Mouse (Mus musculus): Measurements from ENCODE around the gene Tnip2. TPM values are rescaled to one million over a fixed set of nuclear protein-coding genes. Genes with fewer than 3 reads are reported as not detected.

Tnip2 gene
- total RNA-seq, 2 experiments from 2014 or later: 1.3 to 3.4 TPM

- ATAC-seq (replicated peaks; ENCODE audit: low FRiP score, poor library complexity, severe bottlenecking): peak; percentile 93
Measured at GRCm38 (mm10) chr5:34525663-34526476, 12.1 kb upstream of the Tnip2 start, which contains the start of gene Sh3bp2. Gene Sh3bp2 (plus strand): TSS chr5:34525838.

DNA sequence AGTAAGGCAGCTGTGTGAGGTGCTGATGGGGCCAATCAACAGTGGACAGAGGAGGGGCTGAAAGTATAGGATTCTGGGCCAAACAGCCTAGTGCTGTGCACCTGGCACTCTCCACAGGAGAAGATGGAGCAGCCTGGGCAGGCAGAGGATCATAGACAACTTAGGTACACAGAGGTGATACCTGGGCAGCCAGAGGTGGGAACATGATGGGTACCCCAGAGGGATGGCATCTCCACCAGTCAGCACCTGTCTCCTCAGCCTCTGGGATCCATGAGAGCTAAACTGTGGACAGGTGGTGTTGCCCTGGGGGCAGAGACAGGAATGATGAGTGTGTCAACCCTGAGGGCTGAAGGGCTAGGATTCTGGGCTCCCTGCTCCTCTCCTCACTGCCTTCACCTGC lies 10.7 kb upstream of the Tnip2 start:
- ATAC-seq (replicated peaks; ENCODE audit: low FRiP score, poor library complexity, severe bottlenecking): no peak

GRCm38 (mm10) chr5:34523958-34524485 lies 10.2 kb upstream of the Tnip2 start:
- ATAC-seq (replicated peaks; ENCODE audit: low FRiP score, poor library complexity, severe bottlenecking): no peak

DNA sequence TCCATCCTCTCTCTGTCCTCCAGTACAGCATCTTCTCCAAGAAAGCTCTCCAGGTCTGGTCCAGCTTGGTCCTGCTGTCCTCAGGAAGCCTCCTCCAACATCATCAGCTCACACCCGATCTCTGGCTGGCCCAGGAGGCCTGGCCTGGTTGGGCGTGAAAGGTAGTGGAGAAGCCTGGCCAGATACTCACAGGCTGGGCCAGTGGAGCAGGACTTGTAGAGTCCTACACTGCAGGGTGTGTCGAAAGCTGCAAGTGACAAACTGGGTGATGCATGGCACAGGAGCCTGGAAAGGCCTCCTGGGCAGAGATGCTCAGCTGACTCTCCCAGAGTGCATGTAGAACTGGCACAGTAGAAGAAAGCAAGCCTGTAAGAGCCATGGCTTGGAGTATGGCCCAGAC lies 7.5 kb upstream of the Tnip2 start:
- ATAC-seq (replicated peaks; ENCODE audit: low FRiP score, poor library complexity, severe bottlenecking): no peak

DNA sequence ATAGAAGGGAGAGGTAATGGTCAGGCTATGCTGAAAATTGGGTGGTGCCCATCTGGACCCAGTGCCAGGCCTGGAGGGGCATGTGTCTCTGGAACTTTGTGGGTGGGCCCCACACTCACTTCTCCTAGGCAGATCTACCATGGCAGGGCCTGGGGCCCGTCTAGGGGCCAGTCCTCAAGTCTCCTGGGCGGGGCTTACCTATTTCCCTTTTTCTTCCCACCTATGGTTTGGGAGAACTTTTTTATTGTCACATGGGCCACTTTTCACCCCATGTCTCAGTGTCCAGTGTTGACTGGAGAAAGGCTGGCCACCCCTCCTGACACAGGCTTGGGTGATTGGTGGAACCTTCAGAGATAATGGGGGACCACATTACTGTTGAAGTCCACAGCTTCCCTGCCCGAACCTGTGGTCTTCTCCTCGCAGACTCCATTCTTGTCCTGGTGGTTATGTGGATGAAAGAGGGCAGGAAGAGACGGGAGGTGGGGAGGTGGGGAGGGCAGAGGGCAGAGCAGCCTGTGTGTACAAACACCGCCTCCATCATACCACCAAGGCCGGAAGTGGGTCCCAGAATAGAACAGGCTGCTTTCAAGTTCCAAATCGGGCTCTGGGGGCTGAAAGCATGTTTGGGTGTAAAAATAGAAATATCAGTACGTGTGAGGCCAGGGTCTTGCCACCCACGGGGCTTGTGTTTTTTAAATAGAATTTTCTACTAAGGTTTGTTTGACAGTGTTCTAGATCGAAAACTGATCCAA lies 6.8 kb upstream of the Tnip2 start:
- no peak for ATAC-seq (replicated peaks; ENCODE audit: low FRiP score, poor library complexity, severe bottlenecking)

DNA sequence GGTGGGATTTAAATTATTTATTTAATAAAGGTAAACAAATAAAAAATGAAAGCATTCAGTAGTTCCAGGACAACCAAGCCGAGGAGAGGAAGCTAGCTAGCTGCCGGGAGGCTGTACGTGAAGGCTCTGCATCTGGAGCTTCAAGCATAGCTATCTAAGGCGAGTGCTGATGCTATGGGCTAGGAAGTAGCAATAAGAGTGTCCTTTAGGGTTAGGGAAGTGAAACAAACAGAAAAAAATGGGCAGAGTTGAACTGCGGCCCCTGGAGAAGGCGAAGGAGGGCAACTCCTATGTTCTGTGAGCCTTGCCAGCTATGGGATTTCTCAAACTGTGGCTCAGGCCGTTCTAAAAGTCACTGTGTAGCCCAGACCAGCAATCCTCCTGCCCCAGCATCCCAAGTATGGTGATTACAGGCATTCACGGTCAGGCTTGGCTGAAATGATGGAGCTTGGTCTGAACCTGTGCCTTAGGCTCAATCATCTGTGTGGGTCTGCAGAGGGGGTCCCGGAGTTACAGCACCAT lies 5.7 kb upstream of the Tnip2 start:
- no peak for ATAC-seq (replicated peaks; ENCODE audit: low FRiP score, poor library complexity, severe bottlenecking)

GRCm38 (mm10) chr5:34517913-34518312 lies 4.1 kb upstream of the Tnip2 start:
- ATAC-seq (replicated peaks; ENCODE audit: low FRiP score, poor library complexity, severe bottlenecking): peak; percentile 58

GRCm38 (mm10) chr5:34515096-34515495 lies 1.3 kb upstream of the Tnip2 start:
- no peak for ATAC-seq (replicated peaks; ENCODE audit: low FRiP score, poor library complexity, severe bottlenecking)

- no peak for ATAC-seq (replicated peaks; ENCODE audit: low FRiP score, poor library complexity, severe bottlenecking)
Measured at GRCm38 (mm10) chr5:34514218-34514566, 401 bp upstream of the Tnip2 start.

DNA sequence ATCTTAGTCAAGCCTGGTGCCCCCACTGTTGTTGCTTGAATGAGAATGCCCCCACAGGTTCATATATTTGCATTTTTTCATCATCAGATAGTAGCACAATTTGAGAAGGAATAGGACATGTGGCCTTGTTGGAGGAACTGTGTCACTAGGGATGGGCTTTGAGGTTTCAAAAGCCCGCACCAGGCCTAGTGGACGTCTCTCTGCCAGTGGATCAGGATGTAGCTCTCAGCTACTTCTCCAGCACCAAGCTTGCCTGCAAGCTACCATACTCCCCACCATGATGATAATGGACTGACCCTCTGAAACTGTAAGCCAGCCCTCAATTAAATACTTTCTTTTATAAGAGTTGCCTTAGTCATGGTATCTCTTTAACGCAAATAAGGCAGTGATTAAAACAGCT lies 1.3 kb downstream of the Tnip2 start:
- ATAC-seq (replicated peaks; ENCODE audit: low FRiP score, poor library complexity, severe bottlenecking): no peak

DNA sequence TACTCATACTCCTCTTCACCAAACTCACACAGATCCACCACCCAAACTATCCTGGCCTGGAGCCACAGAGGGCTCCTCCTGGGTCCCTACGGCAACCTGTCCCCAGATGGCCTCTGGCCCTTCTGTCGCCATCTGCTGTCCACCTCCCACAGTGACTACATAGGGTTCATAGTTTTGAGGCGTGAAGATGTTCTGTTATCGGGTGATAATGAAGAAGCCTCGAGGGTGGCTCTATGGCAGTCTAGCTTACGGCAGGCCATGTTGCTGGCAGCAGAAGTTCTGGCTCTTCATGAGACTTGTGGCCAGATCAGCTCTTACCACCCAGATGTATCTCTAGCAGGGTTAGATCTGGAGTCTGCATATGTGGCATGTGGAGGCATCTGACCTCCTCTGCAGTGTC lies 11.0 kb downstream of the Tnip2 start:
- peak; percentile 25 for ATAC-seq (replicated peaks; ENCODE audit: low FRiP score, poor library complexity, severe bottlenecking)

GRCm38 (mm10) chr5:34502411-34502810 lies 11.4 kb downstream of the Tnip2 start:
- peak; percentile 33; the same call in 1 of the 2 replicates for ATAC-seq (replicated peaks; ENCODE audit: low FRiP score, poor library complexity, severe bottlenecking)

- ATAC-seq (replicated peaks; ENCODE audit: low FRiP score, poor library complexity, severe bottlenecking): no peak
Measured at GRCm38 (mm10) chr5:34501588-34501987, 12.2 kb downstream of the Tnip2 start.

DNA sequence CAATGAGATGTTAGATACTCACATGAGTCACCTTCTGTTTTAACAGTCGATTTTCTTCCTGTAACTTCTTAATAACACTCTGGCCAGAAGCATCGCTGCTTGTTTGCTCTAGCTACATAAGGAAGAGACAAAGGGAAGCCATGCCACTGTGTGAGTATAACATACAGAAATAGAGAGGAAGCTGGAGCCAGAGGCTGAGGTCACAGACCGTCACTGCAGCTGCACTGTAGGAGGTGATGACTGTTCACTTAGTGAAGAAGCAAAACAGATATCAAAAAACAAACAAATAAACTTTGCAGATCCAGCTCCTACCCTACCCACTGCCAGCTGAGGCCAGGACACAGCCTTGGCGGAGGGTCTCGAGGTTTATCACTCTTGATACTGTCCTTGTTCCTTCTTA lies 12.9 kb downstream of the Tnip2 start:
- ATAC-seq (replicated peaks; ENCODE audit: low FRiP score, poor library complexity, severe bottlenecking): no peak

GRCm38 (mm10) chr5:34496745-34497144 lies 17.0 kb downstream of the Tnip2 start:
- no peak for ATAC-seq (replicated peaks; ENCODE audit: low FRiP score, poor library complexity, severe bottlenecking)

- ATAC-seq (replicated peaks; ENCODE audit: low FRiP score, poor library complexity, severe bottlenecking): no peak
Measured at GRCm38 (mm10) chr5:34489418-34489787, 24.4 kb downstream of the Tnip2 start.

- no peak for ATAC-seq (replicated peaks; ENCODE audit: low FRiP score, poor library complexity, severe bottlenecking)
Measured at GRCm38 (mm10) chr5:34488741-34489417, 24.9 kb downstream of the Tnip2 start.

GRCm38 (mm10) chr5:34487320-34488090 lies 26.3 kb downstream of the Tnip2 start:
- no peak for ATAC-seq (replicated peaks; ENCODE audit: low FRiP score, poor library complexity, severe bottlenecking)

DNA sequence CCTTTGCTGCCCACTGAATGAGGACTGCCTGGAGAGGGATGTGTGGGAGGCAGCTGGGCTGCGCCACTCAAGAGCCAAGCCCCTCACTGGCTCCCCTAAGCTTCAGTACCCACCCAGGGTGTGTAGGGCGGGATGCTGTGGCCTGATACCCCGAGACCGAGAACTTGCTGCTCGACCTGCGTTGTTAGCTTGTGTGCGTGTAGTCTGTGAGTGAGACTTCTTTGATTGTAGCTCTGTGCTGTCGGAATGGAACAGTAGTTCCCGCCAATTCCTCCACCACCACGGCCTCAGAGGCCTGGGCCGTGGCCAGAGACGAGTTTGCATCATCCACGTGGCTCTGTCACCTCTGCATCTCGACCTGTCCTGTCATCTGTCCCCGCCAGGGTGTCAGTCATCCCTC lies 28.1 kb downstream of the Tnip2 start:
- no peak for ATAC-seq (replicated peaks; ENCODE audit: low FRiP score, poor library complexity, severe bottlenecking)

DNA sequence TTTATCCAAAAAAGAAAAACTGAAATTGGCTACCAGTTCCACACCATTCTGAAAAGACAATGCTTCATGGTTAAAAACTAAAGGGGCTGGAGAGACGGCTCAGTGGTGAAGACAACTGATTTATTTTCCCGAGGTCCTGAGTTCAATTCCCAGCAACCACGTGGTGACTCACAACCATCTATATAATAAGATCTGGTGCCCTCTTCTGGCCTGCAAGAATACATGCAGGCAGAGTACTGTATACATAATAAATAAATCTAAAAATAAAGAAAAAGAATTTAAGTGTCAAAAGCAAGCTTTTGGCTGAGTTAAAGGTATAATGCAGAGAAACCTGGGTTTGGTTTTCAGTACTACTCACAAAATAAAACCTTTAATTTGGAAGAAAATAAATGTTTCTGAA lies 32.9 kb downstream of the Tnip2 start:
- no peak for ATAC-seq (replicated peaks; ENCODE audit: low FRiP score, poor library complexity, severe bottlenecking)
